Comparison of ENCODE assay signal across 8 mouse cellular contexts in the genomic region with DNA sequence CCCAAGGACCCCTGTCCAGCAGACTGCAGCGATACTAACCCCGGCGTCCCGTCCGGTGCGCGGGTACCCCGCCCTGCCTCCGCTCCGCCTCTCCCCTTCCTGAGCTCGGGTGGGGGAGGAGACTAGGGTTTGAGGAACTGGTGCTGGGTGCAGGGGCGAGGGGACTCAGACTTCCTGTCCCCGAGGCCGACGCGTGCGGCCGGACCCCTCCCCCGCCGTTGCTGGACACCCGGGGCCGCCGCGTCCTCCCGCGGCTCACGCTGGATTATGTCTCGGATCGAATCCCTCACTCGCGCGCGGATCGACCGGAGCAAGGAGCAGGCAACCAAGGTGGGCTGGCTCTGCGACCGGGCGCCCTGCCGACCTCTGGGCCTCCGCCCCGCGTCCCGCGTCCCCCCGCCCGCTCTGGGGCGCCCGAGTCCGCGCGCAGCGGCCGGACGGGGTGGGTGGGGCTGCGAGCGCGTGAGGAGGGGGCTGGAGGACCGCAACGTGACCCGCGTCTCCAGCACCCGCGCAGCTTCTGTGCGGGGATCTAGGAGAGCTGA. TPM values are rescaled to one million over a fixed set of nuclear protein-coding genes. Genes with fewer than 3 reads are reported as not detected.
A peak's percentile ranks its signal among the peaks of the same experiment; 100 is the strongest.
DNase-seq lines count a peak whose midpoint lies in the region; ATAC-seq and TF ChIP-seq lines count a peak whose summit lies in the region.

No protein-coding gene starts in this region.

- intact Hi-C loops in left cerebral cortex, adult 2 months (cut with DNase I) = no loop called here

- no peaks in the 10 kb centered on the region for H3K9me3 ChIP-seq in forebrain, embryonic 15.5 days
- no peaks in the 10 kb centered on the region for H3K9me3 ChIP-seq in hindbrain, embryonic 10.5 days
- no peaks in the 10 kb centered on the region for H3K9me3 ChIP-seq in limb, embryonic 13.5 days
- H3K9me3 ChIP-seq in midbrain, embryonic 13.5 days = no peaks in the 10 kb centered on the region
- H3K9me3 ChIP-seq in stomach, embryonic 16.5 days (replicated peaks; ENCODE audit: control insufficient read depth, low read length) = no peaks in the 10 kb centered on the region

- H3K9ac ChIP-seq in forebrain, embryonic 15.5 days (replicated peaks) = peak overlapping the region; percentile 88
- H3K9ac ChIP-seq in limb, embryonic 13.5 days = peak overlapping the region; percentile 94
- H3K9ac ChIP-seq in midbrain, embryonic 13.5 days (replicated peaks) = peak overlapping the region; percentile 94
- H3K9ac ChIP-seq in stomach, embryonic 16.5 days (ENCODE audit: low read length) = peak overlapping the region; percentile 98

- peak in 1 of 2 experiments; percentile 49 for DNase-seq in left cerebral cortex, adult 2 months (ENCODE audit: extremely low spot score in 1 of 2, low spot score in 2 of 2)
- no peak for DNase-seq in left cerebral cortex, adult 11 months (ENCODE audit: low spot score)
- peak; percentile 73 to 77 for DNase-seq in cerebellum, adult 18-20 months
- DNase-seq in hindbrain, embryonic 10.5 days (ENCODE audit: low spot score) = peak; percentile 84

- 0% methylated on average over 61 of the region's 64 CpGs for WGBS in forebrain, embryonic 15.5 days
- WGBS in hindbrain, embryonic 10.5 days = under 1% methylated on average over 64 of the region's 64 CpGs
- WGBS in limb, embryonic 13.5 days = under 1% methylated on average over 63 of the region's 64 CpGs
- 0% methylated on average over 46 of the region's 64 CpGs for WGBS in midbrain, embryonic 13.5 days
- WGBS in stomach, embryonic 16.5 days = under 1% methylated on average over 64 of the region's 64 CpGs

- H3K4me1 ChIP-seq in forebrain, embryonic 15.5 days = peaks cover 34% of the 10 kb centered on the region
- H3K4me1 ChIP-seq in hindbrain, embryonic 10.5 days (replicated peaks) = peaks cover 77% of the 10 kb centered on the region
- H3K4me1 ChIP-seq in limb, embryonic 13.5 days = peaks cover 40% of the 10 kb centered on the region
- H3K4me1 ChIP-seq in midbrain, embryonic 13.5 days (replicated peaks) = peaks cover 43% of the 10 kb centered on the region
- peaks cover 39% of the 10 kb centered on the region for H3K4me1 ChIP-seq in stomach, embryonic 16.5 days (ENCODE audit: control insufficient read depth, insufficient read depth, low read length)

- TF ChIP-seq CTCF in left cerebral cortex, adult 2 months (IDR thresholded peaks at IDR 0.05) = no peak

- H3K36me3 ChIP-seq in forebrain, embryonic 15.5 days = peaks cover 6% of the 10 kb centered on the region; the same call in 1 of the 2 replicates
- peaks cover 21% of the 10 kb centered on the region for H3K36me3 ChIP-seq in hindbrain, embryonic 10.5 days
- H3K36me3 ChIP-seq in limb, embryonic 13.5 days = peaks cover 15% of the 10 kb centered on the region
- peaks cover 10% of the 10 kb centered on the region; the same call in 1 of the 2 replicates for H3K36me3 ChIP-seq in midbrain, embryonic 13.5 days
- no peaks in the 10 kb centered on the region for H3K36me3 ChIP-seq in stomach, embryonic 16.5 days (ENCODE audit: control insufficient read depth, insufficient read depth, low read length)

- ATAC-seq in forebrain, embryonic 15.5 days (replicated peaks) = peak; percentile 60
- ATAC-seq in limb, embryonic 13.5 days (ENCODE audit: low FRiP score, low read depth) = peak; percentile 66
- ATAC-seq in midbrain, embryonic 13.5 days = peak; percentile 75
- peak; percentile 80 for ATAC-seq in stomach, embryonic 16.5 days (ENCODE audit: insufficient read depth, low FRiP score)

- H3K4me3 ChIP-seq in left cerebral cortex, adult 2 months = peak overlapping the region; percentile 79
- H3K4me3 ChIP-seq in forebrain, embryonic 15.5 days = peak overlapping the region; percentile 77
- peak overlapping the region; percentile 93 for H3K4me3 ChIP-seq in hindbrain, embryonic 10.5 days
- peak overlapping the region; percentile 90 for H3K4me3 ChIP-seq in limb, embryonic 13.5 days
- H3K4me3 ChIP-seq in midbrain, embryonic 13.5 days (replicated peaks) = peak overlapping the region; percentile 77
- H3K4me3 ChIP-seq in stomach, embryonic 16.5 days (replicated peaks; ENCODE audit: low read length) = peak overlapping the region; percentile 87

- no peaks in the 10 kb centered on the region for H3K27me3 ChIP-seq in forebrain, embryonic 15.5 days
- peaks cover 10% of the 10 kb centered on the region; the same call in 1 of the 2 replicates for H3K27me3 ChIP-seq in hindbrain, embryonic 10.5 days (ENCODE audit: insufficient read depth, poor library complexity, severe bottlenecking)
- H3K27me3 ChIP-seq in limb, embryonic 13.5 days = no peaks in the 10 kb centered on the region
- H3K27me3 ChIP-seq in midbrain, embryonic 13.5 days = no peaks in the 10 kb centered on the region
- H3K27me3 ChIP-seq in stomach, embryonic 16.5 days (ENCODE audit: control insufficient read depth, insufficient read depth, low read length) = no peaks in the 10 kb centered on the region

- H3K27ac ChIP-seq in left cerebral cortex, adult 2 months = peak overlapping the region; percentile 97
- H3K27ac ChIP-seq in forebrain, embryonic 15.5 days (replicated peaks) = peak overlapping the region; percentile 97
- H3K27ac ChIP-seq in hindbrain, embryonic 10.5 days = peak overlapping the region; percentile 99
- H3K27ac ChIP-seq in limb, embryonic 13.5 days = peak overlapping the region; percentile 97
- H3K27ac ChIP-seq in midbrain, embryonic 13.5 days = peak overlapping the region; percentile 99
- H3K27ac ChIP-seq in stomach, embryonic 16.5 days (ENCODE audit: low read length) = peak overlapping the region; percentile 98

- H3K4me2 ChIP-seq in forebrain, embryonic 15.5 days (replicated peaks) = peak overlapping the region; percentile 91
- H3K4me2 ChIP-seq in limb, embryonic 13.5 days (replicated peaks) = peak overlapping the region; percentile 95
- peak overlapping the region; percentile 97 for H3K4me2 ChIP-seq in midbrain, embryonic 13.5 days (replicated peaks)
- peak overlapping the region; percentile 94 for H3K4me2 ChIP-seq in stomach, embryonic 16.5 days (ENCODE audit: low read depth, low read length)

RNA-seq across cellular contexts. Expression of a gene that starts 15.3 kb away (rescaled TPM):
- 100 to 1,000 TPM; 239 to 266 TPM for total RNA-seq in left cerebral cortex, adult 2 months (2021)
- 192 and 193 TPM in 2 replicates for polyA plus RNA-seq in forebrain, embryonic 15.5 days (2015; fragmentation: Nextera tagmentation; extraction: Ambion mirVana)
- polyA plus RNA-seq in hindbrain, embryonic 10.5 days (2016; fragmentation: Nextera tagmentation; extraction: Ambion mirVana) = 111 and 123 TPM in 2 replicates
- polyA plus RNA-seq in limb, embryonic 13.5 days (2015; fragmentation: Nextera tagmentation; extraction: Ambion mirVana) = 105 and 107 TPM in 2 replicates
- polyA plus RNA-seq in midbrain, embryonic 13.5 days (2015; fragmentation: Nextera tagmentation; extraction: Ambion mirVana) = 163 and 175 TPM in 2 replicates
- polyA plus RNA-seq in stomach, embryonic 16.5 days (2015; fragmentation: Nextera tagmentation; extraction: Ambion mirVana) = 75.4 and 81.3 TPM in 2 replicates

RNA-seq across cellular contexts. Expression of a gene that starts 31.9 kb away (rescaled TPM):
- not detected for total RNA-seq in left cerebral cortex, adult 2 months (2021)
- polyA plus RNA-seq in forebrain, embryonic 15.5 days (2015; fragmentation: Nextera tagmentation; extraction: Ambion mirVana) = not detected in 2 replicates
- polyA plus RNA-seq in hindbrain, embryonic 10.5 days (2016; fragmentation: Nextera tagmentation; extraction: Ambion mirVana) = not detected in 2 replicates
- polyA plus RNA-seq in limb, embryonic 13.5 days (2015; fragmentation: Nextera tagmentation; extraction: Ambion mirVana) = not detected in 2 replicates
- polyA plus RNA-seq in midbrain, embryonic 13.5 days (2015; fragmentation: Nextera tagmentation; extraction: Ambion mirVana) = not detected in 2 replicates
- polyA plus RNA-seq in stomach, embryonic 16.5 days (2015; fragmentation: Nextera tagmentation; extraction: Ambion mirVana) = not detected in 2 replicates

RNA-seq across cellular contexts. Expression of a gene that starts 45.4 kb away (rescaled TPM):
- 10 to 100 TPM; 90.2 to 90.3 TPM for total RNA-seq in left cerebral cortex, adult 2 months (2021)
- 133 and 134 TPM in 2 replicates for polyA plus RNA-seq in forebrain, embryonic 15.5 days (2015; fragmentation: Nextera tagmentation; extraction: Ambion mirVana)
- 207 and 220 TPM in 2 replicates for polyA plus RNA-seq in hindbrain, embryonic 10.5 days (2016; fragmentation: Nextera tagmentation; extraction: Ambion mirVana)
- polyA plus RNA-seq in limb, embryonic 13.5 days (2015; fragmentation: Nextera tagmentation; extraction: Ambion mirVana) = 294 and 306 TPM in 2 replicates
- 142 and 148 TPM in 2 replicates for polyA plus RNA-seq in midbrain, embryonic 13.5 days (2015; fragmentation: Nextera tagmentation; extraction: Ambion mirVana)
- 307 and 360 TPM in 2 replicates for polyA plus RNA-seq in stomach, embryonic 16.5 days (2015; fragmentation: Nextera tagmentation; extraction: Ambion mirVana)
